Mouse (Mus musculus) heart, postnatal 0 days (tissue): ENCODE measurements around the gene Anks1.

Experiments
- CTCF ChIP-seq: IDR thresholded peaks from 2 replicates; pipeline ENCODE4 v1.5.1; 2016; ENCODE audit warnings: antibody characterized with exemption, control low read depth, low read depth
- EP300 ChIP-seq: IDR thresholded peaks from 2 replicates; pipeline ENCODE4 v1.6.1; 2016; ENCODE audit warnings: antibody characterized with exemption, low read depth

GRCm38 (mm10) chr17:27908888-27909621, at the start of gene Anks1:
- TF ChIP-seq CTCF: 0 out of 2 replicates have a peak, but pooled peaks have one; percentile 55
- TF ChIP-seq EP300: no peak
